Mouse (Mus musculus) MN1 (cell line): Measurements from ENCODE around the gene Ubr7.

Source experiments
- DNase-seq: peaks from one replicate; pipeline ENCODE4 v3.0.0-alpha.2; 2016; ENCODE audit warnings: low spot score

Gene Ubr7

DNA sequence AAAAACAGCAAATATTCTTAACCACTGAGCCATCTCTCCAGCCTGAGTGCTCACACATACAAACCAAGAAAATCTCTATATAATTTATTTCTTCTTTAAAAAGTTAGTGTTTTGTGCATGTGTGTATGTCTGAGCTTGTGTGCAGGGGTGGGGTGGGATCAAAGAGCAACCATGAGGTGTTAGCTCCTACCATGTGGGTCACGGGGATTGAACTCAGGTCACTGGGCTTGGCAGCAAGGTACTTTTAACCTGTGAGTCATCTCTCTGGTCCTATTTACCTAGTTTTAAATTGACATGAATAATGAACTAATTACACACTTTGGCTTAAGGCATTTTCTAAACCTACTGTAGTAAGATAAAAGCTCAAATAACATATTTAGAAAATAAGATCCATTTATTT is 68.6 kb downstream of the Ubr7 start:
- DNase-seq = no peak

- DNase-seq = no peak
Observed at GRCm38 (mm10) chr12:102827119-102827518, 69.4 kb downstream of the Ubr7 start.
